Mouse (Mus musculus) liver (tissue): ENCODE data around the gene Smox.

ENCODE experiments used
- DNase-seq: peaks from one replicate; pipeline ENCODE4 v3.0.0-alpha.2; 2020; ENCODE audit warnings: mixed read lengths

Smox gene

GRCm38 (mm10) chr2:131486046-131486445 lies 5.2 kb upstream of the Smox start:
- DNase-seq, result no peak

DNA sequence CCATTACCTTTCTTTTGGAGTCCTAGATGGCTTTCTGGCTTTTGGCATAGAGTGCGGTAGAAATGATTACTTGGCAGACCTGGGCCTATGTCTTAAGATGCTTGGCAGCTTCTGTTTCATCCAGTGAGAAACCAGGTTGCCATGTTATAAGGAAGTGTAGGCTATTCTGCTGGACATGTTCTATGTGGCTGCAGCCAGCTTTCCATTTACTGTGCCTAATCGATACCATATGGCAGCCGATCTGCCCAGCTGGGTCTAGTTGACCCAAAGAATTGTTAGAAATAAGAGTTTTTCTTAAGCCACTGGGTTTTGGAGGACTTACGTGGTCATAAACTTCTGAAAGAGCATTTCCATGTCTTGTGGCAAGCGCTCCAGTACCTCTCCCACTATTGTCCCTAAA lies 4.0 kb upstream of the Smox start:
- no peak for DNase-seq

DNA sequence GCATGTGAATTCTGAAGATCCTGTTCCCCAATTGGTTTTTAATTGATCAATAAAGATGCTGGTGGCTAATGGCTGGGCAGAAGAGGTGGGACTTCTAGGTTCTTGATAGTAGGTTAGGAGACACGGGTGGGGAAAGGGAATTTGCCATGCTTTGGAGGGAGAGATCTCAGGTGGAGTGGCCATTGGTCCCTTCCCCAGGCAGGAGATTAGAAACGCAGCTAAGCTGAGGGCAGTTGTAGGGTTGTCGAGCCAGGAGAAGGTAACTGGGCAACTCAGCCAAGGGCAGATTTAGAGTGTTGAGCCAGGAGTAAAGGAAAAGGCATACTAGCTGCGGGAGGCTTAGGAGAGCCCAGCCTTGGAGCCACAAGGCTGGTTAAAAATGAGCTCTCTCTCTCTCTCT lies 3.0 kb upstream of the Smox start:
- no peak for DNase-seq

GRCm38 (mm10) chr2:131488870-131489269 lies 2.4 kb upstream of the Smox start:
- DNase-seq, result no peak

DNA sequence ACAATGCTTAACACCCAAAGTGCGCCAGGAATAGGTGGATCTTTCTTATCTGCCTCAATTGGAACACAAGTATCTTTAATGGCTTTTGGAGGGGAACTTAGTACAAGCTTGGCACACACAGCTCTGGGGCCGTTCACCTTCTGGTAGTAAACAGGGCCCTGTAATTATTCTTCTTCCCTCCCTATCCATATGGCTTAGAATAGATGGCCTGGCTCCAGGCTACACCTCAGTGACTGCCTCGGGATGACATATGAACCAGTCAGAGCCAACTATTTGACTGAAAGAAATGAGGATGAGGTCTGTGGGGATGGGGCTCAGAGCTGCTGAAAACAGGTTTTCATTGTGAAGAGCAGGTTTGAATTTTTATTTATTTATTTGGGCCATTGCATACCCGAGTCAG lies 1.7 kb upstream of the Smox start:
- no peak for DNase-seq

DNA sequence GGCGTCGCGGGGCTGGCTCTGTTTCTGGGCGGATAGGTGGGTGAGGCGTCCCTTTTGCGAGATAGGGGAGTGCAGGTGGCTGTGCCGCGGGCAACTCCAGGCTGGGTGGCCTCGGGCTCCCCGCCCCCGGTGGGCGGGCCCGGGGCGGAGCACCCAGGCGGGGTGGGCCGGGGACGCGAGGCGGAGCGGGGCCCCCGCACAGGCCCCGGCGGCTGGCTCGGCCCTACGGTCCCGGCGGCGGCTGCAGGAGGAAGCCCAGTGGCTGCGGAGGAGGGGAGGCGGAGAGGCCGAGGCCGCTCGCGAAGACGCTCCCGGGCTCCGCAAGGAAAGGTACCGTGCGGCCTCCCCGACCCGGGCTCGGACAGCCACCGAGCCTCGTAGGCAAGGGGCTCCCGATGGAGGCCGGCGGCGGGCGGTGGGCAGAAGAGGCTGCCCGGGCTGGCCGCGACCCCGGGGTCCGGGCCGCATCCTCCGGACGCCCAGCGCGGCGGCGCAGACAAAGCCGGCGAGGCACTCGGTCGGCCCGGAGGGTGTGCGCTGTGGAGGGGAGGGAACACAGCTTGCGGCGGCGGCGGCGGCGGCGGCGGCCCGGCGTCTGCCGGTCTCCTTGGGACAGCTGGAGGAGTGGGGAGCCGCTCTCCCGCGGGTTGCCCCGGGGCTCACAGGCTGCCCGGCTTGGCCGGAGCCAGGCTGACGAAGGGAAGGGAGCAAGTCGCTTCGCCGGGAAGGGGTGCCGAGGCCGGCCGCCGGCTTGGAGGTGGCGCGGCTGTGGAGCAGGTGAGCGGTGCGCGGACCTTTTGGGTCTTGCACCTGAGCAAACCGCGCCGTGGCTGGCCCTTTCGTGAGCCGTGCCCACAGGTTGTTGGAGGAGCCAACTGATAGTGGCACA lies 655 bp downstream of the Smox start:
- DNase-seq, result peak; percentile 97

DNA sequence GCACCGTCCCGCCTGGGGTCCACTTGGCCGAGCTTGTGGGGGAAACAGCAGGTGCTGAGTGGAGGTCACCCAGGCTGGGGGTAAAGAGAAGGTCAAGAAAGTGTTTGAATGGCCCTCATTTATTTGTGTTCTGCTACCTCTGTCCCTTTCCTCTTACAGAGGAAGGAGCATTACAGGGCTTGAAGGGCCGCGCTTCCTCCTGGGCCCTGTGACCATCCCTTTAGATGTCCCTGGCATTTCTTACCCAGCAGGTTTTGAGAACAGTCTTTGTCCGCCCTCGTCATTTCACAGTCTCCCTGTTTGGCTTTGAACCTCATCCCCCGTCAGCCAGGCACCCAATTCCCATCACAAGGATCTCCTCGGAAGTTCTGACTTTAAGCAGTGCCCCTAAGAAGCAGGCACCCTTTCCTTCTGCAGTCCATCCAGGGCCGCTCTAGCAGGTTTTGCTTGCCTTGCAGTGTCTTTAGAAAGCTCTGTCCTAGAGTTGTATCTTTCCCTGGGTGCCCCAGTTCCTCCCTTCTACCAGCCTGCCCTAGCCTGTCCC lies 1.4 kb downstream of the Smox start:
- DNase-seq, result no peak

DNA sequence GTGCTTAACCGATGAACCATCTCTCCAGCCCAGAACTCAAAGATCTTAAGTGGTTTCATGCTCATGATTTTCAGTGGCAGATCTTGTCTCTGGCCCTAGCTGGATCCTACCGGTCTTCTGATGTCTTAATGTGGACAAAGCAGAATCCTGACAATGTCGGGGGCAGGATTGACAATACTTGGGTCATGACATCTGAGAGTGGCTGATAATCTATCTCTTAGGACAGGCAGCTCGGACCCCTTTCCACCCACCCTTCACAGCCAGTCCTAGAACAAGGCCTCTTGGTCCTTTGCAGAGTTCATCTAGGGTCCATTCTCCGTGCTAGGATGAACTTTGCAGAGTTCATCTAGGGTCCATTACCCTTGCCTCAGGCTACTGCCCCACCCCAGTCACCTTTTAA lies 2.1 kb downstream of the Smox start:
- DNase-seq, result peak; percentile 50

DNA sequence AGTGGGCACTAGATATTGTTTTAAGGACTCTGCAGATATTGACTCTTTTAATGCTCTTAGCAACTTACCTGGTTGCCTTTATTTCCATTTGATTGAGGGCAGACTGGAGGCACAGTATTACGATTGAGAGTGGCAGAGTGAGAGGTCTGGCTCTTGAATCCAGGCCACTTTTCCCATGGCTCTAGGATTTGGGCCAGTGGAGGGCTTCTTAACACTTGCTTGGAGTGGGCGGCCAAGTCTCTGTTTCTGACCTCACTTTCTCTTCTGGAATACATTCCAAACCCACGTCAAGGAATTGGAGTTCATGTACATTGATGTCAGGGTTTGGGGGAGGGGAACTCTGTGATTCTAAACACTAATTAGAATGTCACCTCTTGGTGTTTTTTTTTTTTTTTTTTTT lies 4.0 kb downstream of the Smox start:
- no peak for DNase-seq

- DNase-seq, result no peak
These were observed 5.0 kb downstream of the Smox start for GRCm38 (mm10) chr2:131496125-131496820.

GRCm38 (mm10) chr2:131497224-131497856 lies 6.0 kb downstream of the Smox start:
- peak; percentile 91 for DNase-seq

DNA sequence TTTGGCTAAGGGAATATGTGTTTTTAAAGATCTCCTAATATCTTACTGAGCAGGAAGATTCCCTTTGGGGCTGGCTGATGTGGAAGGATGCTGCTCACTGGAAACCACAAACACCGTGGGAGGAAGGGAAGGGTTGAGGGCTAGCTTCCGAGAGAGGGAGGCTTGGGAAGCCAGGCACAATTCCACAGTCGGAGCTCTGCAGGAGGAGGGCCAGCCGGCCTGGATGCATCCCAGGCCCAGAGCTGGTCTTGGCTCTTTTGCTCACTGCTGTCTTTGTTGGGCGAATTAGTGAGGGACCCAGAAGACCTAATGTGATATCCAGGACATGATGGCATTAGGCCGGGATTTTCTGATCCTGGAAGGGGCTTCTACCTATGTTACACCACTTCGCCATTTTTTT lies 6.9 kb downstream of the Smox start:
- DNase-seq, result no peak

- peak; percentile 55 for DNase-seq
These were observed 8.1 kb downstream of the Smox start for GRCm38 (mm10) chr2:131499290-131499845.

GRCm38 (mm10) chr2:131501886-131502285 lies 10.6 kb downstream of the Smox start:
- DNase-seq, result no peak

DNA sequence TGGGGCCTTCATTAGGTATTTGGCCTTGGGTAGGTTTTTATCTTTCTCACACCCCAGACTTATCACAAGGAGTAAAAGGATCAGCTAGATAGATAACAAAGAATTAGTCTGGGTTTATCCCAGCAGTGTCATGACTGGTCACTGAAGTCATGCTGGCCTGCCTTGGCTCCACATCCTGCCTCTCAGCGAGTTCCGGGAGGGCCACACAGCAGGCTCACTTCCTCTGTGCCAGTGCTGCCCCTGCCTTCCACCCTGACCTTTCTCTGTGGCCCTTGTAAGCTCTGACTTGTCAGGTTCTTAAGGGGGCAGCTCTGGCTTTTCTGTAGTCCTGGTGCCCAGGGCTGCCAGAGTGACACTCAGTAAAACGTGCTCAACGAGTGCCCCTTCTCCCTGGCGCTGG lies 11.3 kb downstream of the Smox start:
- DNase-seq, result no peak

DNA sequence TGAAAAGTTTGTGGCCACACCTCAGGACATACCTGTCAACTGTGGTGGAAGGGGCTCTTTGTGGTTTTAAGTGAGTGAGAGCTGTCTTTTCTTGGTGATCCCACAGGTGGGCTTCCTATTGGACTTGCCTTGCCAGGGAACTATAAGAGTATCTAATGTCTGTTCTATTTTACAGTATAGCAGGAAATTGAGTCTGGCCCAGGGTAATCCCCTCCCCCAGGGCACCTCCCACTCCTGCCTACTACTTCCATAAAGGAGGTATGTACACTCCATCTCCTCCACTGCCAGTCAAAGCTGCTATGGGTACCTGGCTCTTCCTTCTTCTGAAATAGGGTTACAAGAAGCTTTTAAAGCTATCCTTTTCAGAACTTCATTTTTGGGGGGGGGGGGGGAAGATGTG lies 14.1 kb downstream of the Smox start:
- DNase-seq, result no peak

DNA sequence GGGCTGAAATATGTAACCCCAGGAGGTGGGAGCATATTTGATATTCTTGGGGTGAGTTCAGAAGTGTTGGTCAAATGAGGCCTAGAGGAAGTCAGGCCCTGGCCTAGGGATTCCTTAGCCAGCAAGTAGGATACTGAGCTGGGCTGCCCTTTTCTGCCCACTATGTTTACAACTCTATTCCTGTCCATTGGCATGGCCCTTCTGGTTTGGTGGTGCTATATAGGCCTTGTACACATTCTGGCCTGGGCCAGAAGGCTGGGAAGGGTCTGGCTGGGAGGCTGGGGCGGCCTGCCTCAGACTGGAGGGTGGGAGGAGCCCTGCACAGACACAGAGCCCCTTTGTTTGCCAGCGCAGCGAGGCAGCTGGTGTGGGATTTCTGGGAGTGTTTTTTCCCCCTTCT lies 15.1 kb downstream of the Smox start:
- no peak for DNase-seq

GRCm38 (mm10) chr2:131508501-131508900 lies 17.2 kb downstream of the Smox start:
- no peak for DNase-seq

- peak; percentile 70 for DNase-seq
These were observed 18.5 kb downstream of the Smox start for GRCm38 (mm10) chr2:131509671-131510313.

DNA sequence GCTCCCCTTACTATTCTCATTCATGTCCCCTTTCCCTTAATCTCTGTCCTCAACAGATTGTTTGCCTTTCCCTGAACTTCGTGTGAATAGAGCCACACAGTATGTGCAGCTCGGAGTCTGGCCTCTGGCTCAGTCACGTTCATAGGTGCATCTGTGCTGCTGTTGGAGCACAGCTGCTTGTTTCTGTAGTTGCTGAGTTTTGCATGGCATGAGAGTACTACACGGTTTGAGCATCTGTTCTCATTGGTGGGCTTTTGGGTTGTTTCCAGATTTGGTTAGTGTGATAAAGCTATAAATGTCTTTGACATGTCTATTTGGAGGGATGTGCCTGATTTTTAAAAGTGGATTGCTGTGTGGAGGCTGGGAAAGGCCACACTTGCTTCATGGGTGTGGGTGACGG lies 19.2 kb downstream of the Smox start:
- no peak for DNase-seq

DNA sequence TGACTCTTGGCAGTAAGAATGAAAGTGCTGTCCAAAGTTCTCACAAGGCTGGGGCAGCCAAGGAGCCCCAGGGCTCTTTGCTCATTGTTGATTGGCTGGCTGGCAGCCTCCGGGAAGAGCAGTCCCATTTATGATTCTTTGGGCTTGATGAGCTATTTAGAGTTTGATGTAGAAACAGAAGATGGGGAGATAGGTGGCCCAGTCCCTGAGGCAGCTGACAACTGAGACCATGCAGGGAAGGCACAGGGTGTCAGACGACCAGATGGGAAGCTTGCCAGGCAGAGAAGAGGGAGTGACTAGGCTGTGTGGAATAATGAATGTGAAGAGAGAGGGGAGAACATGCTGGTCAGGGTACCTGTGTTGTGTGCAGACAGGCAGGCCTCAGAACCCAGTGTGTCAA lies 22.2 kb downstream of the Smox start:
- DNase-seq, result no peak

DNA sequence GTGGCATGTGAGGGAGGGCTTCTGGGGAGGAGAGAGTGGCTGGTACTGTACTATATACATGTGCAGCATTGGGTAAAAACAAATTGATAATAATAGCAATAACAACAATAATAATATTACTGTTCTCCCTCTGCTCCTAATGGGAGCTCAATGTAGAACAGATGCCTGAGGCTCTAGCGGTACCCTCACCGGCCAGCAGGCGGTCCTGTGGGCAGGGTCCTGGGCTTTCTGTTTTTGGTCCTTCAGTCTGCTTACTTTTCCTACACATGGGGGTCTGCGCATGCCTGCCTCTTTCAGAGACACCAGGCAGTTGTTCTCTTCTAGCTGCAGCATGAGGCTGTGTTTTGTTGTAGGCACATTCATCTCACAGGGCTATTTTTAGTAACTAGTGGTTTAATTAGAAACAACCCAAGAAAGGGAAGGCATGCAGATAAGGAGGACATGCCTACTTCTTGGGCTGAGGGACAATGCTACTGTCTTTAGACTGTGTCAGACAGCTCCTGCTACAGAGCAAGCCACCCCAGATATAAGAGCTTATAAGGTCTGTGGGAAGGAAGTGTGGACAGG lies 22.8 kb downstream of the Smox start:
- DNase-seq, result no peak
